Mouse (Mus musculus): Measurements from ENCODE around the gene Peg12. TPM values are rescaled to one million over a fixed set of nuclear protein-coding genes. Genes with fewer than 3 reads are reported as not detected.

The Peg12 gene
- total RNA-seq, 2 experiments from 2014 or later = 1.2 TPM

Other genes starting within 250 kb of the Peg12 start
- gene Ndn, start 117.9 kb downstream of the Peg12 start, total RNA-seq (2021) = 100 to 1,000 TPM; 200 to 211 TPM
- gene Magel2, start 87.5 kb downstream of the Peg12 start, total RNA-seq (2021) = 1 to 10 TPM; 6.3 to 6.8 TPM
- gene Mkrn3, start 44.4 kb downstream of the Peg12 start, total RNA-seq (2021) = 10 to 100 TPM; 17.5 to 20.7 TPM

Measured in left cerebral cortex, postnatal 10 days (tissue).